Mouse (Mus musculus): ENCODE data around the gene Trpm1. TPM values are rescaled to one million over a fixed set of nuclear protein-coding genes. Genes with fewer than 3 reads are reported as not detected.

Trpm1 gene
- total and polyA plus RNA-seq, 3 experiments = 5.9 to 10.7 (median 6.1) TPM

GRCm38 (mm10) chr7:64244371-64244770 is 90.7 kb downstream of the Trpm1 start:
- in situ Hi-C loops (cut with MboI; ENCODE audit: low pct_ligation_motif_present, low pct_unique_long_range_greater_than_20kb, low sequenced_read_pairs) (loop anchor here (5.0 kb wide), 1 partner anchor 38 kb away; no protein-coding TSS in a partner anchor), dilution Hi-C loops (cut with MboI; ENCODE audit: extremely low pct_ligation_motif_present, extremely low pct_unique_long_range_greater_than_20kb, low sequenced_read_pairs) (no loop called here)
- Histone ChIP-seq H3K27me3 (replicated peaks) (no peaks in the 10 kb centered on the region), H3K9ac (ENCODE audit: insufficient read depth, low read depth) (no peak overlapping the region), H3K9me3 (replicated peaks; ENCODE audit: low read length) (no peaks in the 10 kb centered on the region), H3K4me3 (replicated peaks in 1 of 3; ENCODE audit: low read depth in 2 of 3, low read length in 2 of 3, poor library complexity in 1 of 3) (no peak overlapping the region), H3K27ac (ENCODE audit: insufficient read depth, low read depth) (no peak overlapping the region), H3K4me2 (ENCODE audit: insufficient read depth, low read depth, poor library complexity, severe bottlenecking) (no peak overlapping the region), H3K4me1 (ENCODE audit: control insufficient read depth in 1 of 2, insufficient read depth in 2 of 2) (no peaks in the 10 kb centered on the region), H3K36me3 (replicated peaks in 1 of 2; ENCODE audit: control insufficient read depth in 1 of 2, insufficient read depth in 1 of 2, low read length in 1 of 2) (peaks cover 0 to 75% of the 10 kb centered on the region in 2 experiments), H3K79me2 (replicated peaks; ENCODE audit: control insufficient read depth, extremely low read depth, insufficient read depth, poor library complexity, severe bottlenecking) (no peaks in the 10 kb centered on the region)
- TF ChIP-seq ELF1 (IDR thresholded peaks at IDR 0.05; ENCODE audit: low read depth, low read length) (no peak), USF1 (IDR thresholded peaks at IDR 0.05; ENCODE audit: low read depth, low read length) (no peak), RCOR1 (conservative IDR thresholded peaks at IDR 0.05; ENCODE audit: low read depth, low read length) (no peak), CTCF (conservative IDR thresholded peaks at IDR 0.05 in 1 of 2, IDR thresholded peaks at IDR 0.05 in 1 of 2; ENCODE audit: low read depth in 2 of 2, low read length in 2 of 2) (no peak), USF2 (conservative IDR thresholded peaks at IDR 0.05; ENCODE audit: low read depth, low read length) (no peak), POLR2AphosphoS2 (IDR thresholded peaks at IDR 0.05; ENCODE audit: low read depth, low read length) (no peak), CHD1 (IDR thresholded peaks at IDR 0.05; ENCODE audit: low read depth, low read length) (no peak), TBP (conservative IDR thresholded peaks at IDR 0.05; ENCODE audit: low read depth, low read length) (no peak), HCFC1 (IDR thresholded peaks at IDR 0.05; ENCODE audit: low read depth, low read length) (no peak), NELFE (IDR thresholded peaks at IDR 0.05; ENCODE audit: low read depth, low read length) (no peak), ZC3H11A (IDR thresholded peaks at IDR 0.05; ENCODE audit: low read depth, low read length) (no peak), ETS1 (conservative IDR thresholded peaks at IDR 0.05; ENCODE audit: low read depth, low read length) (no peak), ZKSCAN1 (IDR thresholded peaks at IDR 0.05; ENCODE audit: borderline replicate concordance, low read depth, low read length) (no peak), MAZ (IDR thresholded peaks at IDR 0.05; ENCODE audit: low read depth, low read length) (no peak), E2F4 (IDR thresholded peaks at IDR 0.05; ENCODE audit: insufficient replicate concordance, low read depth, low read length) (no peak), MYC (IDR thresholded peaks at IDR 0.05; ENCODE audit: low read depth, low read length) (no peak), MXI1 (IDR thresholded peaks at IDR 0.05; ENCODE audit: low read depth, low read length) (no peak), PAX5 (IDR thresholded peaks at IDR 0.05; ENCODE audit: low read length) (no peak)
- no peak for DNase-seq (ENCODE audit: extremely low read depth)

GRCm38 (mm10) chr7:64246713-64247112 is 93.1 kb downstream of the Trpm1 start:
- Histone ChIP-seq H3K9me3 (replicated peaks; ENCODE audit: low read length) (no peaks in the 10 kb centered on the region), H3K4me1 (ENCODE audit: control insufficient read depth in 1 of 2, insufficient read depth in 2 of 2) (no peaks in the 10 kb centered on the region), H3K4me2 (ENCODE audit: insufficient read depth, low read depth, poor library complexity, severe bottlenecking) (no peak overlapping the region), H3K36me3 (replicated peaks in 1 of 2; ENCODE audit: control insufficient read depth in 1 of 2, insufficient read depth in 1 of 2, low read length in 1 of 2) (peaks cover 4 to 77% of the 10 kb centered on the region in 2 experiments), H3K4me3 (replicated peaks in 1 of 3; ENCODE audit: low read depth in 2 of 3, low read length in 2 of 3, poor library complexity in 1 of 3) (no peak overlapping the region), H3K27ac (ENCODE audit: insufficient read depth, low read depth) (no peak overlapping the region), H3K9ac (ENCODE audit: insufficient read depth, low read depth) (no peak overlapping the region), H3K79me2 (replicated peaks; ENCODE audit: control insufficient read depth, extremely low read depth, insufficient read depth, poor library complexity, severe bottlenecking) (no peaks in the 10 kb centered on the region), H3K27me3 (replicated peaks) (no peaks in the 10 kb centered on the region)
- no peak for DNase-seq (ENCODE audit: extremely low read depth)
- dilution Hi-C loops (cut with MboI; ENCODE audit: extremely low pct_ligation_motif_present, extremely low pct_unique_long_range_greater_than_20kb, low sequenced_read_pairs) = no loop called here
- in situ Hi-C loops (cut with MboI; ENCODE audit: low pct_ligation_motif_present, low pct_unique_long_range_greater_than_20kb, low sequenced_read_pairs) = no loop called here
- TF ChIP-seq USF1 (IDR thresholded peaks at IDR 0.05; ENCODE audit: low read depth, low read length) (no peak), MYC (IDR thresholded peaks at IDR 0.05; ENCODE audit: low read depth, low read length) (no peak), ETS1 (conservative IDR thresholded peaks at IDR 0.05; ENCODE audit: low read depth, low read length) (no peak), EP300 (IDR thresholded peaks at IDR 0.05; ENCODE audit: low read length) (no peak), KAT2A (IDR thresholded peaks at IDR 0.05; ENCODE audit: insufficient replicate concordance, low read length) (no peak), RCOR1 (conservative IDR thresholded peaks at IDR 0.05; ENCODE audit: low read depth, low read length) (no peak), MXI1 (IDR thresholded peaks at IDR 0.05; ENCODE audit: low read depth, low read length) (no peak)

All from CH12.LX (cell line).